Mouse (Mus musculus) liver, embryonic 11.5 days (tissue): ENCODE data around the gene Anks1. TPM values are rescaled to one million over a fixed set of nuclear protein-coding genes. Genes with fewer than 3 reads are reported as not detected.

Experiments used
- ATAC-seq: fragments of 200-750 bp; cut with Nextera tagmentation; replicated peaks from 2 replicates; pipeline ENCODE4 v1.8.0; 2017; ENCODE audit warnings: moderate number of reproducible peaks, mild to moderate bottlenecking, moderate TSS enrichment, moderate library complexity; ENCODE audit not compliant: low FRiP score
- DNase-seq: peaks from one replicate; pipeline ENCODE4 v3.0.0-alpha.2; 2017; ENCODE audit warnings: low spot score
- H3K27ac ChIP-seq: fragments of 300-500 bp; sonication (generic); 2 replicates; pipeline ENCODE4 v1.5.1; 2014; ENCODE audit warnings: mild to moderate bottlenecking, low read depth, low read length, control low read depth
- H3K27me3 ChIP-seq: fragments of 300-500 bp; sonication (generic); replicated peaks from 2 replicates; pipeline ENCODE4 v1.6.1; 2014; ENCODE audit warnings: low read length, mixed read lengths; ENCODE audit not compliant: control insufficient read depth, insufficient read depth
- H3K36me3 ChIP-seq: fragments of 300-500 bp; sonication (generic); 2 replicates; pipeline ENCODE4 v1.6.1; 2014; ENCODE audit warnings: mild to moderate bottlenecking, low read length, moderate library complexity, mixed read lengths; ENCODE audit not compliant: control insufficient read depth, insufficient read depth
- H3K4me1 ChIP-seq: fragments of 300-500 bp; sonication (generic); replicated peaks from 2 replicates; pipeline ENCODE4 v1.6.1; 2014; ENCODE audit warnings: low read length, mixed read lengths; ENCODE audit not compliant: control insufficient read depth, insufficient read depth
- H3K4me2 ChIP-seq: fragments of 300-500 bp; sonication (generic); 2 replicates; pipeline ENCODE4 v1.6.1; 2014; ENCODE audit warnings: mild to moderate bottlenecking, control low read depth, moderate library complexity
- H3K4me3 ChIP-seq: fragments of 300-500 bp; sonication (generic); 2 replicates; pipeline ENCODE4 v1.5.1; 2014; ENCODE audit warnings: low read depth, low read length, control low read depth
- H3K9ac ChIP-seq: fragments of 300-500 bp; sonication (generic); 2 replicates; pipeline ENCODE4 v1.6.1; 2014; ENCODE audit warnings: low read depth, low read length, control low read depth
- H3K9me3 ChIP-seq: fragments of 300-500 bp; sonication (generic); 2 replicates; pipeline ENCODE4 v1.6.1; 2016; ENCODE audit warnings: low read length, inconsistent platforms, mixed read lengths; ENCODE audit not compliant: control insufficient read depth
- WGBS: fragments of 180-500 bp; shearing (Covaris S2); extraction: QIAGEN DNeasy Blood & Tissue Kit; methylation state at CpG from one replicate; pipeline ENCODE4 v1.1.7; 2014; 5-methylcytosine and 5-hydroxymethylcytosine counted together
- polyA plus RNA-seq: library from polyadenylated mRNA; unstranded; fragments of >200 nt; fragmentation: Nextera tagmentation; extraction: Ambion mirVana; gene quantifications from 2 replicates; pipeline ENCODE4 v1.2.1, GENCODE M21; 2014

The Anks1 gene
- polyA plus RNA-seq, 1 experiment from 2014 or later: 8.9 TPM

GRCm38 (mm10) chr17:28030446-28030845 lies 121.3 kb downstream of the Anks1 start:
- Histone ChIP-seq H3K9me3 (no peaks in the 10 kb centered on the region), H3K4me1 (peaks cover 31% of the 10 kb centered on the region), H3K27ac (no peak overlapping the region), H3K9ac (0 out of 2 replicates have a peak overlapping the region, but pooled peaks have one; percentile 1), H3K4me3 (no peak overlapping the region), H3K36me3 (no peaks in the 10 kb centered on the region), H3K4me2 (no peak overlapping the region), H3K27me3 (no peaks in the 10 kb centered on the region)
- DNase-seq (no peak), ATAC-seq (no peak)
- WGBS: 88% methylated on average over 10 of the region's 10 CpGs

- Histone ChIP-seq H3K27ac (no peak overlapping the region), H3K4me1 (peaks cover 21% of the 10 kb centered on the region), H3K36me3 (no peaks in the 10 kb centered on the region), H3K9me3 (no peaks in the 10 kb centered on the region), H3K9ac (no peak overlapping the region), H3K4me2 (no peak overlapping the region), H3K27me3 (no peaks in the 10 kb centered on the region), H3K4me3 (no peak overlapping the region)
- WGBS: 43% methylated on average over 9 of the region's 9 CpGs
- ATAC-seq: no peak
- DNase-seq: no peak
Measured at GRCm38 (mm10) chr17:28031281-28031941, 122.3 kb downstream of the Anks1 start.

- ATAC-seq: no peak
- Histone ChIP-seq H3K9ac (no peak overlapping the region), H3K36me3 (no peaks in the 10 kb centered on the region), H3K4me3 (no peak overlapping the region), H3K9me3 (no peaks in the 10 kb centered on the region), H3K4me2 (no peak overlapping the region), H3K4me1 (peaks cover 15% of the 10 kb centered on the region), H3K27ac (no peak overlapping the region), H3K27me3 (no peaks in the 10 kb centered on the region)
- WGBS: 85% methylated on average over 10 of the region's 10 CpGs
- no peak for DNase-seq
Measured at GRCm38 (mm10) chr17:28032219-28032618, 123.1 kb downstream of the Anks1 start.

GRCm38 (mm10) chr17:28033046-28033580 lies 124.0 kb downstream of the Anks1 start:
- Histone ChIP-seq H3K4me2 (no peak overlapping the region), H3K4me3 (no peak overlapping the region), H3K27me3 (no peaks in the 10 kb centered on the region), H3K4me1 (peaks cover 14% of the 10 kb centered on the region), H3K9ac (no peak overlapping the region), H3K27ac (no peak overlapping the region), H3K36me3 (no peaks in the 10 kb centered on the region), H3K9me3 (no peaks in the 10 kb centered on the region)
- no peak for DNase-seq
- WGBS: 62% methylated on average over 3 of the region's 3 CpGs
- no peak for ATAC-seq

GRCm38 (mm10) chr17:28034986-28035385 lies 125.9 kb downstream of the Anks1 start:
- ATAC-seq: no peak
- Histone ChIP-seq H3K36me3 (no peaks in the 10 kb centered on the region), H3K27me3 (no peaks in the 10 kb centered on the region), H3K9ac (no peak overlapping the region), H3K9me3 (no peaks in the 10 kb centered on the region), H3K4me2 (no peak overlapping the region), H3K4me1 (peaks cover 9% of the 10 kb centered on the region), H3K27ac (no peak overlapping the region), H3K4me3 (no peak overlapping the region)
- no peak for DNase-seq
- 76% methylated on average over 8 of the region's 8 CpGs for WGBS

GRCm38 (mm10) chr17:28036813-28037756 lies 128.0 kb downstream of the Anks1 start:
- Histone ChIP-seq H3K4me2 (no peak overlapping the region), H3K4me1 (no peaks in the 10 kb centered on the region; the same call in 1 of the 2 replicates), H3K9me3 (no peaks in the 10 kb centered on the region), H3K36me3 (no peaks in the 10 kb centered on the region), H3K4me3 (no peak overlapping the region), H3K27me3 (no peaks in the 10 kb centered on the region), H3K9ac (no peak overlapping the region), H3K27ac (no peak overlapping the region)
- no peak for DNase-seq
- no peak for ATAC-seq
- 82% methylated on average over 14 of the region's 14 CpGs for WGBS

GRCm38 (mm10) chr17:28040620-28041019 lies 131.5 kb downstream of the Anks1 start:
- no peak overlapping the region for H3K9ac ChIP-seq
- H3K4me2 ChIP-seq: no peak overlapping the region
- peaks cover 3% of the 10 kb centered on the region; the same call in 1 of the 2 replicates for H3K36me3 ChIP-seq
- H3K4me1 ChIP-seq: no peaks in the 10 kb centered on the region; the same call in 1 of the 2 replicates
- H3K27ac ChIP-seq: no peak overlapping the region
- no peak overlapping the region for H3K4me3 ChIP-seq
- H3K27me3 ChIP-seq: no peaks in the 10 kb centered on the region
- no peak for DNase-seq
- H3K9me3 ChIP-seq: no peaks in the 10 kb centered on the region
- 68% methylated on average over 16 of the region's 16 CpGs for WGBS
- ATAC-seq: no peak

GRCm38 (mm10) chr17:28041298-28041697 lies 132.2 kb downstream of the Anks1 start:
- H3K4me2 ChIP-seq: no peak overlapping the region
- H3K4me1 ChIP-seq: no peaks in the 10 kb centered on the region; the same call in 1 of the 2 replicates
- H3K36me3 ChIP-seq: peaks cover 3% of the 10 kb centered on the region; the same call in 1 of the 2 replicates
- ATAC-seq: no peak
- no peak for DNase-seq
- WGBS: 93% methylated on average over 13 of the region's 13 CpGs
- no peak overlapping the region for H3K27ac ChIP-seq
- H3K4me3 ChIP-seq: no peak overlapping the region
- H3K27me3 ChIP-seq: no peaks in the 10 kb centered on the region
- H3K9me3 ChIP-seq: no peaks in the 10 kb centered on the region
- H3K9ac ChIP-seq: no peak overlapping the region
